Mouse (Mus musculus) heart, postnatal 25 days (tissue): ENCODE data around the gene Chd5. TPM values are rescaled to one million over a fixed set of nuclear protein-coding genes. Genes with fewer than 3 reads are reported as not detected.

ENCODE experiments used
- DNase-seq: peaks from one replicate; pipeline ENCODE4 v3.0.0; 2022; ENCODE audit warnings: low spot score
- intact Hi-C: fragments of 180-260 bp; cut with DNase I; formaldehyde crosslinking; loops from one replicate; pipeline ENCODE4 v1.15.1; 2025
- total RNA-seq, 2 experiments: library from RNA; stranded (reverse); gene quantifications; 2 replicates each; pipeline ENCODE4 v1.2.3; 2021

Chd5 gene
- total RNA-seq, 2 experiments from 2014 or later: 0.08 to 0.14 TPM

GRCm38 (mm10) chr4:152418229-152419060 is 80.0 kb downstream of the Chd5 start:
- no peak for DNase-seq
- intact Hi-C loops: loop anchor here (5.0 kb wide), 1 partner anchor 66 kb away; no protein-coding TSS in a partner anchor

GRCm38 (mm10) chr4:152423576-152423975 is 85.1 kb downstream of the Chd5 start:
- intact Hi-C loops: no loop called here
- DNase-seq: no peak

DNA sequence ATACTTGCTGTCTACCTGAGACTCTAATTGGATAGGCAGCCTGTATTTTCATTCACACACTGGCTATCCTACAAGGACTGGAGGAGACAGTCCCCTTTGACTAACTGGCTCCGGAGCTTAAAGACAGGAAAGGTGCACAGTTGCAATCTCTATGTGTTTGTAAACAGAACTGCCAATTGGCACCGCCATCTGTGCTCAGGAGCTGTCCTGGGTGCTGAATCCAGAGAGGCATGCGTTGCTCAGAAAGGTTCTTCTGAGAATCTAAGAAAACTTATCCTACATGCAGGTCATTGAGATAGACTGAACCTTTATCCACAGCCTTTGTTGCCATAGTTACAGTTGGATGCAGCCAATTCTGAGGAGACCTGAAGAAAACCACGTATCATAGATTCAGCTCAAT is 85.9 kb downstream of the Chd5 start:
- intact Hi-C loops: no loop called here
- DNase-seq: no peak

DNA sequence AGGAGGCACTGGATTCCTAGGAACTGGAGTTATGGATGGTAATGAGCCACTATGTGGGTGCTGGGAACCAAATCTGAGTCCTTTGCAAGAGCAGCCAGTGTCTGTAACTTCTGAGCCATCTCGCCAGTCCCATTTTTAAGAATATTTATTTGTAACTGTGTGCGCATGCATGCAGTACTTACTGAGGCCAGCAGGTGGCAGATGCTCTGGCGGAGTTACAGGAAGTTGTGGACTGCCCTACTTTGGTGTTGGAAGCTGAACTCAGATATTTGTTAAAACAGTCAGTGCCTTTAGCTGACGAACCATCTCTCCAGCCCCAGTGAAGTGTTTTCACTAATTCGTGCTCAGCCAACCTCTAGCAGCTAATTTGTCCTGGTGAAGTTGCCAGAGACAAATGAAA is 86.5 kb downstream of the Chd5 start:
- intact Hi-C loops: no loop called here
- DNase-seq: no peak

- no peak for DNase-seq
- intact Hi-C loops: no loop called here
These were observed 89.8 kb downstream of the Chd5 start for GRCm38 (mm10) chr4:152428259-152428658.

DNA sequence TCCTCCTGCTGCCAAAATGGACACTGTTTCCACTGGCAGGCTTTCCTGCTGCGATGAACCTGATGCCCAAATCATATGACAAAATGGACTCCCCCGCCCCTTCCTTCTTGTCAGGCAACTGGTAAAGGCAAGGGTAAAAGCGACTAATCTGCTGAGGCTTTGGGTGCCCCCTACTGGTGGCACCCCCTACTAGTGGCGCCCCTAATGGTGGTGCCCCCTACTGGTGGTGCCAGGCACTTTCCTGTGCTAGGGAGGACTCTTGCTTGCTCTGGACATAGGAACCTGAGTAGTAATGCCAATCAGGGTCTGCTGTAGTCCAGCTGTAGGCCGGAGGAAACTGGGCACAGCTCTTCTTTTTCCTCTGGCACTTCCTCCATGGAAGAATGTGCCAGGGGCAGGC is 93.9 kb downstream of the Chd5 start:
- no peak for DNase-seq
- intact Hi-C loops: no loop called here

- intact Hi-C loops: loop anchor here (2.0 to 5.0 kb wide), 3 partner anchors 102 to 278 kb away; partner anchors contain the start of gene Hes2
- DNase-seq: peak; percentile 60
These were observed 96.4 kb downstream of the Chd5 start for GRCm38 (mm10) chr4:152434836-152435235.

DNA sequence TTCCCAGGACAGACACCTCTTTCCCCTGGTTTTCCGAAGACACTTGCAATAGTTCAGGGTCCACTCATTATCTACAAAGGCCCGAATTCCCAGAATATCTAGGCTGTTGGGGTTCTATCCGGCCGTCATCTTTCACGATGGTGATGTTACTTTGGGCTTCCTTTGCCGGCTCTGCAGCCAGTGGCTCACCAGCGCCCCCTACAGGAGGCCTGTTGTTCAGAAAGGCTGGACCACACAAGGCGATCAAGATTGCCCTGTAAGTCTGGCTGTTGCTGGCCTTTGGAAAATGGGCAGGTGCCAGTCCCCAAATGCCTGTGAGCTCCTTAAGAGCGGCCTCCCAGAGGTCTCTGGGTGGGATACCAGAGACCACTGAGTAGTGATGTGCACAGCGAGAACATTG is 96.8 kb downstream of the Chd5 start:
- DNase-seq: no peak
- intact Hi-C loops: loop anchor here (2.0 to 5.0 kb wide), 3 partner anchors 102 to 278 kb away; partner anchors contain the start of gene Hes2

Other genes starting within 250 kb of the Chd5 start
- 1 to 10 TPM; 2.9 to 3.0 TPM for gene Tnfrsf25, start 222.7 kb upstream of the Chd5 start, total RNA-seq
- gene Espn, start 186.3 kb upstream of the Chd5 start, total RNA-seq: 1 to 10 TPM; 1.7 to 2.2 TPM
- not detected for gene Hes2, start 179.8 kb upstream of the Chd5 start, total RNA-seq
- gene Acot7, start 160.5 kb upstream of the Chd5 start, total RNA-seq: 10 to 100 TPM; 53.4 to 58.8 TPM
- gene Gpr153, start 64.4 kb upstream of the Chd5 start, total RNA-seq: 10 to 100 TPM; 14.3 to 14.9 TPM
- not detected for gene Hes3, start 47.0 kb upstream of the Chd5 start, total RNA-seq
- gene Icmt, start 41.4 kb upstream of the Chd5 start, total RNA-seq: 10 to 100 TPM; 25.2 to 26.7 TPM
- 10 to 100 TPM; 69.6 to 73.3 TPM for gene Rnf207, start 19.7 kb upstream of the Chd5 start, total RNA-seq
- 100 to 1,000 TPM; 254 TPM for gene Rpl22, start 12.9 kb upstream of the Chd5 start, total RNA-seq
- gene Nphp4, start 138.1 kb downstream of the Chd5 start, total RNA-seq: 1 to 10 TPM in 1 of 2 experiments, under 1 TPM in 1; 0.89 to 1.2 TPM
- 1 to 10 TPM; 2.1 to 3.4 TPM for gene Kcnab2, start 139.2 kb downstream of the Chd5 start, total RNA-seq